Mouse (Mus musculus) brain, embryonic 14.5 days (tissue): ENCODE measurements around the gene Fam117b.

Experiments
- CTCF ChIP-seq: fragments of 200-500 bp; IDR thresholded peaks from 2 replicates; pipeline ENCODE4 v1.5.1; 2012; ENCODE audit warnings: inconsistent platforms, mild to moderate bottlenecking, moderate library complexity, borderline replicate concordance; ENCODE audit not compliant: insufficient read depth, insufficient read length; ENCODE audit errors: extremely low read depth
- POLR2A ChIP-seq: fragments of 200-500 bp; IDR thresholded peaks from 2 replicates; pipeline ENCODE4 v1.6.1; 2012; ENCODE audit warnings: mild to moderate bottlenecking, inconsistent platforms, borderline replicate concordance; ENCODE audit not compliant: poor library complexity, insufficient read depth, insufficient read length, severe bottlenecking; ENCODE audit errors: extremely low read depth

DNA sequence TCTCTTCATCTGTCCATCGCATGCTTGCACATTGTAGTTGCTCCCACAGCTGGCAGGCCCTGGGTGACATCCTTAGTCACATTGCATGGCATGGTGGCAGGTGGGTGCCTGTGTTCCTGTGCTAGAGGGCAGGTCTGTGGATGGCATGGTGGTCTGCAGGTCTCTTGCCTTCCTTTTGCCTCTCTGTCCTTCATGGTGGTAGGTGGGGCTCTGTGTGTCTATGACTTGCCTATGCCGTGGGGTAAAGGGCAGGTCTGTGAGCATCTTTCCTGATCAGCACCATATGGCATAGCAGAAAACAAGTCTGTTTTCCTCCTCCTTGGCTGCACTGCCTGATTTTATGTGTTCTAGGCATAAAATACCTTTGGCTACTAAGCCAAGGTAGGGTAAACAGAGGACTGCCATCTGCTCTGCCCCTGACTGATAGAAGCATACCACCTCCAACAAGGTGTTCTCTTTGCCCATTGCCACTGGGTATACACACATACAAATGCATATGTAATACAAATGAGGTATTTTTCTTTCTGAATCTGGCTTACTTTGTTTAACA, 14.4 kb downstream of the Fam117b start:
- TF ChIP-seq CTCF (no peak), POLR2A (no peak)
